Mouse (Mus musculus) adrenal gland, adult 10 weeks (tissue): Measurements from ENCODE around the gene Gm9903. TPM values are rescaled to one million over a fixed set of nuclear protein-coding genes. Genes with fewer than 3 reads are reported as not detected.

Experiments
- polyA plus RNA-seq: library from polyadenylated mRNA; stranded (reverse); fragments of 350-450 nt; fragmentation: Illumina TruSeq; extraction: RNeasy Lipid Tissue Mini Kit (QIAGEN cat#74804); gene quantifications from one replicate; pipeline ENCODE4 v1.2.3, GENCODE M21; 2014; ENCODE audit warnings: low read depth, low replicate concordance

The Gm9903 gene
- not detected for polyA plus RNA-seq

DNA sequence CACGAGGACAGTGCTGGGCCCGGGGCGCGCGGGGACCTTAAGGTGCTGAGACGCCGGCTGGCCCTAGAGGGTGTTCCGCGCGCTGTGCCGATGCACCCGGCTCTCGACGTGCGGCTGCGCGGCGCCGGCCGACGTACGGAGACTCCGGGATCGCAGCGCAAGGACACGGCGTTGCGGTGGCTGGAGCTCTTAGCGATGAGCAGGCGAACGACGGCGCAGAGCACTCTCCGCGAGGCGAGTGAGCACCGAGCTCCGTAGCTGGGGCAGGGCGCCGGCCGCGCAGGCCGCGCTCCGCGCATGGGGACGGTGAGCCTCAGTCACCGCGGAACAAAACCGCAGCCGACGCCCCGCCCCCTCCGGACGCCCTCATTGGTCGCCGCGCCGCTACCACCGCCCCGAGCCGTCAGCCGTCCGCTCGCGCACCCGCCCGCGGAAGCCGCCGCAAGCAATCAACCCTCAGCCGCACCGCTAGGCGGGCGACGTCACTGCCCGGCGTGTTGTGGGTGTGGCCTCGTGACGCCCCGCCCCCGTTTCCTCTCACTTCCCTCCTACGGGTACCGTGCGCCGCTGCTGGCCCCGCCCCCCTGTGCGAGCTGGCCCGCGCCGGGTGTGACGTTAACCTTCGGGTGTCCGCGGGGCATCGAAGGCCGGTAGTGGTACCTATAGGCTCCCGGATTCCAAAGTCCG, at the start of gene Gm9903, which contains the start of gene Fam53a:
Gene Gm9903, plus strand, starts transcription at position 625 of the 687 bp plus-strand sequence.
Gene Fam53a, minus strand, starts transcription at position 335 of the 687 bp plus-strand sequence.

DNA sequence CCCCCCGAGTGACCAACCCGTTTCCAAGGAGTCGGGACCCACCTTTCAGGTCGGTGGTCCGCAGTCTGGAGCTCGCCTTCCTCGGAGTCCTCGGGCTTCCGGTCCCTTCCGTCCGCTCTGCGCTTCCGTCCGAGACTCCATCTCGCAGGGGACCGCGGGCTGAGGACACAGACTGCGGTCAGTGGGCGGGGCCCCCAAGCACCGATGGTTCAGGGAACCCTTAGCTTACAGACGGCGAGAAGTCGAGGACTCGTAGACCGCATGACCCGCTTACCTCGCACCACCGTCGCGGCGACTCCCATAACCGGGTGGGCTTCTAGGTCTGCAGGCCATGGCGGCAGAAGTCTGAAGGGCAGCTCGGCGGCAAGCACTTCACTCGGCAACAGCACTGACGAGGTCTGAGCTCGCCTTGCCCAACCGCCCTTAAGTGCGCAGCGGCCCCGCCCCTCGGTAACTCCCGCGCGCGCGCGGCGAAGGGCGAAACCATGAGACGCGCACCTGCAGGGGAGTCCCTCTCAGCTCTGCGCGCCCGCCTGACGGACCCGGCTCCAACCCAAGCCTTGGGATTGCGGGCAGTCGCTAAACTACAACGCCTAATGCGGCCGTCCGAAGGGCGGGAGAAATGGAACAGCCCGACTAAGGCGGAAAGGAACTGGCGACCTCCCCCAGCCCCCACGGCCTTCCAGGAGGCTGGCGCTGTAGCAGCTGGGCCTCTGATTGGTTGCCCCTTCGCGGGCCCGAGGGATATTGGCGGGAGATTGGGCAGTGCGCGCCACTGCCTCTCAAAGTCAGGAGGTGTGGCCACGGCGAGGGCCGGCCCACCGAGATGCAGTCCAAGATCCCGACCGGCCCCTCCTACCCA, 22.4 kb downstream of the Gm9903 start, which contains the start of gene Slbp:
Gene Slbp, minus strand, starts transcription at position 654 of the 862 bp plus-strand sequence.

DNA sequence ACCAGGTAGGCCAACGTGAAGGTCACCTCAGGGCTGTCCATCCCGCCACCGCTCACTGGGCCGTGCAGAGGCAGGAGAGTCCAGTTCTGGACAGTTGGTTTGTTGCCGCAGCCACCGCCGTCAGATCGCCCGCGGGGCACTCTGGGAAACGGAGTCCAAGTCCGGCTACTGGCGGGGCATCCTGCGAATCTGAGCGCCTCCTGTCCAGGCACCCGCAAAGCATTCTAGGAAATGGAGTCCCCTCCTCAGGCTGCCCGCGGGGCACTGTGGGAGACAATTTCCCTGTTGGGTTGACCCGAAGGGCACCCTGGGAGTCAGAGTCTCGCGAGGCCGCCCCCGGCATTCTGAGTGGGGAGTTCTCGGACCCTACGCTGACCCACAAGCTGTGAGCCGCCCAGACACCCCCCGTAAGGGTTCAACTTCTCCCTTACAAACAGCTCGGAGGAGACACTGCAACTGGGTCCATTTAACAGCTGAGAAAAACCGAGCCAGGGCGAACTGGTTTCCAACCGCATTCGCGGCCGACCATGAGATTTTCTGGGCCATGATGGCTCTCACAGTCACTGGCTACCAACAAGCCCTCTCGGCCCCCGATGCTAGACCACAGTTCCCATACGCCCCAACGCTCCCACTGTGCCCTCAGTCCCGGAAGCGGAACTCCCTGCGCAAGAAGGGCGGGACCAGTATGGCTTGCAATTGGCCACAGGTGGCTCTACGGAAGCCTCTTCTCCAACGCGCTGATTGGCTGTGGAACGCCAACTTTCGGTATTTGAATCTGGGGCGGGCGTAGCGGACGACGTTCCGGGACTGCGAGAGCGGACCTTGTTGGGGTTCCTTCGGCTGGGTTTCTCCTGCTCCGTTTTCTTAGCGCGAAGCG, 28.3 kb downstream of the Gm9903 start, which contains the start of the genes Tacc3 and Tmem129:
Gene Tacc3, plus strand, starts transcription at position 342 of the 877 bp plus-strand sequence.
Gene Tmem129, minus strand, starts transcription at position 630 of the 877 bp plus-strand sequence.

Other genes with a start within 250 kb of the Gm9903 start
- gene Nkx1-1, start 195.9 kb upstream of the Gm9903 start, polyA plus RNA-seq = not detected
- 7.3 TPM for gene Fam53a, start 290 bp upstream of the Gm9903 start, polyA plus RNA-seq
- gene Slbp, start 22.6 kb downstream of the Gm9903 start, polyA plus RNA-seq = 117 TPM
- gene Tacc3, start 28.2 kb downstream of the Gm9903 start, polyA plus RNA-seq = 16.3 TPM
- gene Tmem129, start 28.5 kb downstream of the Gm9903 start, polyA plus RNA-seq = 15.0 TPM
- gene Fgfr3, start 91.7 kb downstream of the Gm9903 start, polyA plus RNA-seq = 0.23 TPM
- gene Letm1, start 152.9 kb downstream of the Gm9903 start, polyA plus RNA-seq = 13.2 TPM
- 76.8 TPM for gene Nsd2, start 190.8 kb downstream of the Gm9903 start, polyA plus RNA-seq